Mouse (Mus musculus): ENCODE measurements at regions not wholly inside any gene's neighbourhood (a gene's known extent, or its start where the extent isn't known, plus 50 kb on each side); places are given as distances from the start of the nearest gene placed in this dataset.
"Not testable (repeated sequence)": the region's sequence is repeated elsewhere in the genome, so short reads cannot be mapped to it uniquely, and the experiment has no call there.

DNA sequence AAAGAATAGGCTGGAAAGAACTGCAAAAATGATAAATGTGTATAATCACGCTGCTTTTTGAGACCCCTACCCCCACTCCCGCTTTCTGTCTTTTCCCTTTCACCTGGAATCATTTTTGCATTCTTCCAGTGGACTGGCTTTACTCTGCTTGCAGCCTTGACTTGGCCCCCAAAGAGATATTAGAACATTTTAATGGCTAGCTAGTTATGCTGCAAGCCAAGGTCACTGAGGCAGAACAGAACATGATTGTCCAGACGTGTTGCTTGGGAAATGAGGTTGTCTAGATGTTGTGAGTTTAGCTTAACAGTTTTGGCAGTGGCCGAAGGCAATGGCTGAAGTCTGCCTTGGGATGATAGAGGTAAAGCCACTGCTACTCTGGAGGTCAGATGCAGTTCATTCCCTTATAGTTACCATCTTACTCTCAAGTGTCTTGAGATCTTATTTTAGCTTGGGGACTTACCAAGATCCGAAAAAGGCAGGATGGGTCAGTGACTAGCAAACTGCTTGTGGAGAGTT, 87.9 kb upstream of the Tars start:
- 67% methylated on average over 5 of the region's 5 CpGs for WGBS (ENCODE audit: insufficient replicate concordance)
- no peak overlapping the region for H3K27ac ChIP-seq

DNA sequence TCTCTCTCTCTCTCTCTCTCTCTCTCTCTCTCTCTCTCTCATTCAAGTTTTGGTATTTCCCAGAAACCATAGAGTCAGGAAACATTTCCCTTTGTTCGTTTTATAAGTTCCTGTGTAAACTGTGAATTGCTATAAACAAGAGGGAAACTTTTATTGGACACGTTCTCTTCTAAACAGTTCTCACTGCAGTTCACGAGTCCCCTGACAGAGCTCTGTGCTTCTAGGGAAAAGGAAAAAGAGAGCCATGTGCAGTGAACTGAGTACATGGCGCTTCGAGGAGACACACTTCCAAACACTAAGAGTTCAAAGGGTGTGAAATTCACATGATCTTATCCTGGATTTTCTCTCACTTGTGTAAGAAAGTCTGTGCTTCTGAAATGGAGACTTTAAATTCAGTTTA, 84.5 kb upstream of the Tars start:
- H3K27ac ChIP-seq: no peak overlapping the region
- H3K4me3 ChIP-seq: no peak overlapping the region
- H3K4me2 ChIP-seq: no peak overlapping the region
- no peak for ATAC-seq
- no peaks in the 10 kb centered on the region for H3K36me3 ChIP-seq
- H3K9me3 ChIP-seq (replicated peaks): no peaks in the 10 kb centered on the region
- no peak overlapping the region for H3K9ac ChIP-seq
- H3K27me3 ChIP-seq (replicated peaks): no peaks in the 10 kb centered on the region
- H3K4me1 ChIP-seq: no peaks in the 10 kb centered on the region
- 58% methylated on average over 5 of the region's 5 CpGs for WGBS (ENCODE audit: insufficient replicate concordance)

More for the DNA sequence above, 87.9 kb upstream of the Tars start:
- no peak overlapping the region for H3K4me3 ChIP-seq
- no peaks in the 10 kb centered on the region for H3K9me3 ChIP-seq (replicated peaks)
- H3K27me3 ChIP-seq (replicated peaks): no peaks in the 10 kb centered on the region
- H3K4me1 ChIP-seq: no peaks in the 10 kb centered on the region
- no peak overlapping the region for H3K9ac ChIP-seq
- H3K4me2 ChIP-seq: no peak overlapping the region
- ATAC-seq: no peak
- no peaks in the 10 kb centered on the region for H3K36me3 ChIP-seq

DNA sequence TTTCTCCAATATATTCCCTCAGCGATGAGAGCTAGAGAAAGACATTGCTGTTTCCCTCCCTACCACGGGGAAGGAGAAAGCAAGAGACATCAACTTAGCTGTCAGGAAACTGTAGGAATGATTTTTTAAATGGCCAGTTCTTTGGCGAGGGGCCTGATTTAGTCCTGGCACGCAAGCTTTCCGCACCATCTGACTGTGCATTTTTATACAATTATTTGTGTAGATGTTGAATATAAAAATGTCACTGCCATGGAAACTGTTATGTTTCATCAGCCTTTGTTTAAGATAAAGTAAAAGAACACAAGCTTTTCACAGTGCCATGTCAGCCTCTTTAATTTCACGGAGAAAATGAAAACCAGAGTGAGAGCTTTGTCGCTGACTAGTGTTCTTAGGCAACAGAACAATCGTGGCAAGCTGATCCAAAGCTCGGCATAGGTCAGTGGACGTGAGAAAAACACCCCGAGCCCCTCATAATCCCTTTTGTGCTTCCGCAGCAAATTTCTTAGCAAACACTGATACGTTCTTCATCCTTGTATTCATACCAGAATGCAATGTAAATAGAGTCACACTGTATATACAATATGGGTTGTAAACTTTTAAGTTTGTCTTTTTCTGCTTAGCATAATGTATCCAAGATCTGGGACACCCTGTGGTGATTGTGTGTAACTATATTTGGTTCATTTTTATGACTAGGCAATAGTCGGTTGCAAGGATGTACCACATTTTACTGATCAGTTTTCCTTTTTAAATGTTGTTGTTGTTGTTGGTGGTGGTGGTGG, 79.9 kb upstream of the Tars start:
- H3K36me3 ChIP-seq: no peaks in the 10 kb centered on the region
- H3K9me3 ChIP-seq (replicated peaks): no peaks in the 10 kb centered on the region
- no peak overlapping the region for H3K4me3 ChIP-seq
- ATAC-seq: no peak
- H3K4me2 ChIP-seq: no peak overlapping the region
- 74% methylated on average over 14 of the region's 14 CpGs for WGBS (ENCODE audit: insufficient replicate concordance)
- no peaks in the 10 kb centered on the region for H3K4me1 ChIP-seq
- H3K9ac ChIP-seq: no peak overlapping the region
- H3K27me3 ChIP-seq (replicated peaks): no peaks in the 10 kb centered on the region
- no peak overlapping the region for H3K27ac ChIP-seq

DNA sequence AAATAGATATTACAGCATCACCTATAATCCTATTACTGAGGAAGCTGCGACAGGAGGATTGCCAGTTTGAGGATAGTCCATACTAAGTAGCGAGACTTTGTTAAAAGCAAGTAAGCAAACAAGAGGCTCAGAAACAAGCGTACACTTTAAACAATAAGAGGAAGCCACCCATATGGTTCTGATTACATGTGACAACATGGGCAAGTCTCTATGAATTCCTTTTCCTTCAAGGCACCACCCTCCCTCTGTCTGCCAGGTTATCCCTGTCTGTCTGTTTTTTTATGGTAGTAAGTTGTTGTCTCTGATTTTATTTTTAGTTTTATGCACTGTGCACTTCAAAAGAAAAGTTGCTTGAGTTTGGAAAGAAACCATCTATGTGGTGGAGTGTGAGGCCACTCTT, 76.8 kb upstream of the Tars start:
- Histone ChIP-seq H3K9me3 (replicated peaks) (no peaks in the 10 kb centered on the region), H3K27ac (no peak overlapping the region), H3K4me1 (no peaks in the 10 kb centered on the region), H3K27me3 (replicated peaks) (no peaks in the 10 kb centered on the region), H3K4me2 (no peak overlapping the region), H3K4me3 (no peak overlapping the region), H3K9ac (no peak overlapping the region), H3K36me3 (no peaks in the 10 kb centered on the region)
- 59% methylated on average over 3 of the region's 3 CpGs for WGBS (ENCODE audit: insufficient replicate concordance)
- no peak for ATAC-seq

DNA sequence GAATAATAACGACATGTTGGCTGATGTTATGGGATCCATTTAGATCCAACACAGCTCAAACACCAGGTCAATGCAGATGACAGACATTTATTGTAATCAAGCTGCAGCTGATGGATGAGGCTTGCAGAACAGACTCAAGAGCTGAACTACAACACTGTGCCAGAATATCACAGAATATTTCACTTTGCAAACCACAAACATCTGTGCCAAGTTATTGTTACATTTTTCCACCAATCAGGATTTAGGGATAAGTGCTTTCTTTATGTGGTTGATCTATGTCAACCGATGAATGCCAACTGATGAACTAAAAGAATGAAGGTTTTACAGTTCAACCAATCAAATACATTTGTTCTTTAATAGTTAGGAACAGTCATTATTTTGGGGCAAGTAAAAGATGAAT, 63.9 kb upstream of the Tars start:
- Histone ChIP-seq H3K4me1 (no peaks in the 10 kb centered on the region), H3K9ac (no peak overlapping the region), H3K36me3 (no peaks in the 10 kb centered on the region), H3K4me3 (no peak overlapping the region), H3K4me2 (no peak overlapping the region), H3K9me3 (replicated peaks) (no peaks in the 10 kb centered on the region), H3K27ac (no peak overlapping the region), H3K27me3 (replicated peaks) (no peaks in the 10 kb centered on the region)
- WGBS (ENCODE audit: insufficient replicate concordance): 72% methylated on average over 2 of the region's 2 CpGs
- ATAC-seq: no peak

DNA sequence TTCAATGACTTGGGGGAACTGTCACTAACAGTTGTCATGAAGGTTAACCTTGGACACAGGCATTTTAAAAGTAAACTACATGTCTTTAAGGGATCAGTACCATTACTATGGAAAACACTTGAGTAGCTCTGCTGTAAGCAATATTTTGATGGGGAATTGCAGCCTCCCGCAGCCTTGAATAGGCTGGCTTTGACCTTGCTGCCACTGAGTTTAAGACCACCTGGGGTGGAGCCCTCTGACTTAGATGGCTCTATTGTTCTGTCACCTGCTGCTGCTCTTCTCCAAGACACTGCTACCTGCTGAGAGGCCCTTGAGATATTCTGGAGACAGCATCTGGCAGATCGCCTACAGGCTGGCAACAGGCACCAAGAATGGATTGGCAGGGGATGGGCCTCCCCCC, 62.1 kb upstream of the Tars start:
- not testable (repeated sequence) for H3K4me3 ChIP-seq; H3K4me1 ChIP-seq; H3K4me2 ChIP-seq; ATAC-seq; H3K36me3 ChIP-seq; H3K9ac ChIP-seq; H3K27me3 ChIP-seq (replicated peaks); H3K27ac ChIP-seq; H3K9me3 ChIP-seq (replicated peaks)
- WGBS (ENCODE audit: insufficient replicate concordance): 53% methylated on average over 2 of the region's 2 CpGs

DNA sequence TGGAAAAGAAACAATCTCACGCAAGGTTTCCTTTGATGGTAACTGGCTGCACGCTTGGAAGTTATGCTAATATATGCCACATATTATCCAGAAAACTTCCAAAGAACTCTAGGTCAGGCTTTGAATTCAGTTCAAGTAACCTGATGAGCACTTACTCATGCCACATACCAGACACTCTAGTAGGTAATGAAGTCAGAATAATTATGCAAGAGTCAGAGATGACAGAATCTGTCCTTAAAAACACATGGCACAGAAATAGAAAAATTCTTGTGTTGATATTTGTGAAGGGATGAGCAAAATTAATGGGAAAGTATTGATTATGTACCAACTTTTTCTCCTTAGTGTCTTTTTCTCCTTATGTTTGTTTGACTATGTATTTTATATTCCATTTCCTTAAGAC, 59.8 kb upstream of the Tars start:
- Histone ChIP-seq H3K4me3 (no peak overlapping the region), H3K9ac (no peak overlapping the region), H3K27ac (no peak overlapping the region), H3K4me2 (no peak overlapping the region), H3K4me1 (no peaks in the 10 kb centered on the region), H3K9me3 (replicated peaks) (no peaks in the 10 kb centered on the region), H3K27me3 (replicated peaks) (no peaks in the 10 kb centered on the region), H3K36me3 (no peaks in the 10 kb centered on the region)
- ATAC-seq: no peak
- WGBS (ENCODE audit: insufficient replicate concordance): 78% methylated on average over 2 of the region's 2 CpGs

DNA sequence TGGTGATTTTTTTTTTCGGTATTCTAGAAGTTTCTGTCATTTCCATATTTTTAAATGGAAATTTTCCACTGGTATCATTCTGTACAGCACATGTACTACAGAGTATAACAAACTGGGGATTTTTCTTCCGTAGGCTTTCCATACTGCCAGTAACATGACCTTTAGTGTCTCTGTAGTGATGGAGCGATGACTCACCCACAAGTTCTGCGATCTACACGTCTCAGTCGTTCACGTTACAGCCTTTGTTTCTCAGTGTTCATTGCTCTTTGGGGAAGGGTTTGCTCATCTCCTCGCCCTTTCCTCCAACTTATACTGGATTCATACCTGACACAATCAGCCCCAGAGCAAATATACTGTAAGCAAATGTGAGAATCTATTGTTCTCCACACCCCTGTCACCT, 57.8 kb upstream of the Tars start:
- Histone ChIP-seq H3K9me3 (replicated peaks) (no peaks in the 10 kb centered on the region), H3K27ac (no peak overlapping the region), H3K27me3 (replicated peaks) (no peaks in the 10 kb centered on the region), H3K9ac (no peak overlapping the region), H3K4me3 (no peak overlapping the region), H3K4me1 (no peaks in the 10 kb centered on the region), H3K4me2 (no peak overlapping the region), H3K36me3 (no peaks in the 10 kb centered on the region)
- ATAC-seq: no peak
- 70% methylated on average over 8 of the region's 8 CpGs for WGBS (ENCODE audit: insufficient replicate concordance)

DNA sequence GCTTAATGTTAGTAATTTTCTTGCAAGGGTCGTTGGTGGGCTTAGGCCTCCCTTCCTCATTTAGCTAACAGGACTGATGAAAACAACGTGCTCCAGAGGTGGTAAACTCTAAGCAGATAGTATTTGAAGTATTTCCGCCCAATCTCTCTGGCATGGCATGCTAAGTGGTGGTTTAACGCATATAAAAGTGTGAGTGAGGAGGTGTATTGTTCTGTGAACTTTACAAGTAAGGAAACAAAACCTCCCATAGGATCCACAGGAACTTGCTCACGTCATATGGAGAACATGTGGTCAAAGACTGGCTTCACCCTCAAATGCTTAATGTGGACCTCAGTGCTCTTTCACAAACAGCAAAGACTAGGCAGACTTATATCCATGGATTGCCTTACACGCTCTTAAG, 56.5 kb upstream of the Tars start:
- no peak overlapping the region for H3K27ac ChIP-seq
- WGBS (ENCODE audit: insufficient replicate concordance): 65% methylated on average over 6 of the region's 6 CpGs
- no peak for ATAC-seq

DNA sequence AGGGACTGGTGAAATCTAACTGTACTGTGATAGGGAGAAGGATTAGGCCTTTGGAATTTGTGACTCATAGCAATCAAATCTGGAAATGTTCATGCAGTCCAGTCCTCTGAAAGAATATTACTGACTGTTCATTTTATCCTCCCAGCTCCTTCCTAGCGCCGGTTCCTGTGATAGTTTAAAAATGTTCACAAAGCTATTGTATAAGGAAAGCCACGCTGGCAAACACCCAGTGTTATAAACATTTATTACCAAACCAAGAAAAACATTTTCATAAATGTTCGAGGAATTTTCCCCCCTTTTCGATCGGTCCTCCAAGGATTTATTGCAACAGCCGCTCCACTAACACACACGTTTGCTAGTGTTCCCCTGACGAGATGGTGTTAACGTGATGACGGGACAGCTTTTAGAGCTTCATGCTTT, 55.9 kb upstream of the Tars start:
- 80% methylated on average over 11 of the region's 11 CpGs for WGBS (ENCODE audit: insufficient replicate concordance)

More for the DNA sequence above, 56.5 kb upstream of the Tars start:
- no peaks in the 10 kb centered on the region for H3K4me1 ChIP-seq
- no peaks in the 10 kb centered on the region for H3K27me3 ChIP-seq (replicated peaks)
- no peaks in the 10 kb centered on the region for H3K36me3 ChIP-seq
- no peak overlapping the region for H3K4me2 ChIP-seq
- no peak overlapping the region for H3K4me3 ChIP-seq
- no peaks in the 10 kb centered on the region for H3K9me3 ChIP-seq (replicated peaks)
- no peak overlapping the region for H3K9ac ChIP-seq

DNA sequence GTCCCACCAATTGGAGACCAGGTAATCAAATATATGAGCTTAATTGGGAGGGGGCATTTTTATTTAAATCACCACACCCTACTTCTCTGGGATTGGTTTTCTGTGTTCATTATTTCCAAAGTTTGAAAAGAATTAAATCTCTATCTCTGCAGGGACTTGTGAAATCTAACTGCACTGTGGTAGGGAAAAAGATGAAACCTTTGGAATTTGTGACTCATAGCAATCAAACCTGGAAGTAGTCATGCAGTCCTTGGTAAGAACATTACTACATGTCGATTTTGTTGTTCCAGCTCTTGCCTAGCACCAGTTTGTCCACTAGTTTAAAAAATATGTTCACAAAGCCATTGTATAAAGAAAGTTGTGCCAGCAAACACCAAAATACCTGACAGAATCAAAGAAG, 54.5 kb upstream of the Tars start:
- WGBS (ENCODE audit: insufficient replicate concordance): 59% methylated on average over 1 of the region's 1 CpGs
- no peak overlapping the region for H3K9ac ChIP-seq
- H3K4me2 ChIP-seq: no peak overlapping the region
- no peak overlapping the region for H3K4me3 ChIP-seq
- no peak overlapping the region for H3K27ac ChIP-seq
- no peaks in the 10 kb centered on the region for H3K27me3 ChIP-seq (replicated peaks)
- no peaks in the 10 kb centered on the region for H3K4me1 ChIP-seq
- no peaks in the 10 kb centered on the region for H3K9me3 ChIP-seq (replicated peaks)
- no peak for ATAC-seq
- no peaks in the 10 kb centered on the region for H3K36me3 ChIP-seq

More for the DNA sequence above, 55.9 kb upstream of the Tars start:
- Histone ChIP-seq H3K27ac (no peak overlapping the region), H3K9me3 (replicated peaks) (no peaks in the 10 kb centered on the region), H3K4me2 (no peak overlapping the region), H3K9ac (no peak overlapping the region), H3K27me3 (replicated peaks) (no peaks in the 10 kb centered on the region), H3K4me3 (no peak overlapping the region), H3K4me1 (no peaks in the 10 kb centered on the region), H3K36me3 (no peaks in the 10 kb centered on the region)
- no peak for ATAC-seq

DNA sequence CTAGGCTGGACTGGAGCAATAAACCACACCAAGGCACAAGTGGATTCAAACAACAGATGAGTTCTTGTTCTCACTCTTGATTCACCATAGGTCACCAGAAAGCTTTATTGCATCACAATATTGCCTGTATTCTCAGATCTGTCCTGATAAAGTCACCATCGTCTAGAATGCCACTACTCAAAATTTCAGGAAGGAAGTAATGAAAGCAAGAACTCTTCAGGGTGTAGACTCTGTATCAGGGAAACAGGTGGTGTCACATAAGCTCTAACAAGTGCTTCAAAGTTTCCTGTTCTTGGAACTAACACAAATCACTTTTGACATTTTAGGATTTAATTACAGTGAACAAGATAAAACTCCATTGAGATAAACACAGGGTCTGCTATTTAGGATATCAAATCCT, 52.2 kb upstream of the Tars start:
- 21% methylated on average over 1 of the region's 1 CpGs for WGBS (ENCODE audit: insufficient replicate concordance)
- Histone ChIP-seq H3K4me2 (no peak overlapping the region), H3K9me3 (replicated peaks) (no peaks in the 10 kb centered on the region), H3K27me3 (replicated peaks) (no peaks in the 10 kb centered on the region), H3K36me3 (no peaks in the 10 kb centered on the region), H3K4me3 (no peak overlapping the region), H3K4me1 (no peaks in the 10 kb centered on the region), H3K27ac (no peak overlapping the region), H3K9ac (no peak overlapping the region)
- no peak for ATAC-seq

Measured in liver, embryonic 12.5 days (tissue).